Mouse (Mus musculus) ovary, postnatal 14 days (tissue): ENCODE measurements around the gene Gli3.

Experiments
- DNase-seq: peaks from one replicate; pipeline ENCODE4 v3.0.0; 2022; ENCODE audit warnings: low spot score

Gene Gli3

GRCm38 (mm10) chr13:15552009-15552408 lies 89.0 kb downstream of the Gli3 start:
- no peak for DNase-seq

- no peak for DNase-seq
Measured at GRCm38 (mm10) chr13:15556646-15557098, 93.6 kb downstream of the Gli3 start.

- DNase-seq: no peak
Measured at GRCm38 (mm10) chr13:15561441-15561840, 98.4 kb downstream of the Gli3 start.

- DNase-seq: no peak
Measured at GRCm38 (mm10) chr13:15570908-15571568, 108.0 kb downstream of the Gli3 start.

- DNase-seq: no peak
Measured at GRCm38 (mm10) chr13:15577133-15577917, 114.3 kb downstream of the Gli3 start.

- DNase-seq: no peak
Measured at GRCm38 (mm10) chr13:15580458-15580857, 117.4 kb downstream of the Gli3 start.

GRCm38 (mm10) chr13:15585941-15586340 lies 122.9 kb downstream of the Gli3 start:
- DNase-seq: no peak

GRCm38 (mm10) chr13:15588278-15589272 lies 125.5 kb downstream of the Gli3 start:
- no peak for DNase-seq

GRCm38 (mm10) chr13:15590326-15590933 lies 127.4 kb downstream of the Gli3 start:
- DNase-seq: no peak

- DNase-seq: no peak
Measured at GRCm38 (mm10) chr13:15596667-15597066, 133.6 kb downstream of the Gli3 start.

- no peak for DNase-seq
Measured at GRCm38 (mm10) chr13:15599741-15600140, 136.7 kb downstream of the Gli3 start.

GRCm38 (mm10) chr13:15602161-15602560 lies 139.1 kb downstream of the Gli3 start:
- no peak for DNase-seq

- DNase-seq: no peak
Measured at GRCm38 (mm10) chr13:15602677-15603221, 139.7 kb downstream of the Gli3 start.

- no peak for DNase-seq
Measured at GRCm38 (mm10) chr13:15604074-15604473, 141.0 kb downstream of the Gli3 start.

- DNase-seq: no peak
Measured at GRCm38 (mm10) chr13:15617423-15617822, 154.4 kb downstream of the Gli3 start.

- DNase-seq: no peak
Measured at GRCm38 (mm10) chr13:15618051-15618692, 155.1 kb downstream of the Gli3 start.

- no peak for DNase-seq
Measured at GRCm38 (mm10) chr13:15621009-15621408, 158.0 kb downstream of the Gli3 start.

- no peak for DNase-seq
Measured at GRCm38 (mm10) chr13:15624490-15625353, 161.7 kb downstream of the Gli3 start.

- DNase-seq: no peak
Measured at GRCm38 (mm10) chr13:15641548-15641947, 178.5 kb downstream of the Gli3 start.

- no peak for DNase-seq
Measured at GRCm38 (mm10) chr13:15660502-15660901, 197.5 kb downstream of the Gli3 start.
